In genomic region chr5:121081754-121082153, GRCm38 (mm10) we compare ENCODE assay signal across 17 mouse cellular contexts.
DNase-seq lines count a peak whose midpoint lies in the region; ATAC-seq and TF ChIP-seq lines count a peak whose summit lies in the region.
"Had no signal": no experiment of that assay in that cellular context is flagged by ENCODE, and none has a peak within 500 bp of the region (broad histone marks: within the 10 kb centered on the region; RNA-seq: fewer than 3 reads in every experiment).

No protein-coding gene starts in this region.

- H3K27ac ChIP-seq in forebrain, postnatal 0 days (ENCODE audit: low read depth, low read length), result no peak overlapping the region
- no peak overlapping the region for H3K27ac ChIP-seq in forebrain, embryonic 13.5 days
- no peak overlapping the region for H3K27ac ChIP-seq in liver, embryonic 14.5 days
- H3K27ac ChIP-seq in liver, embryonic 12.5 days, result no peak overlapping the region
- H3K27ac ChIP-seq in MEL (ENCODE audit: control insufficient read depth, low read depth, low read length), result no peak overlapping the region
- H3K27ac ChIP-seq in small intestine, adult 2 months (ENCODE audit: insufficient read depth, low read depth, low read length), result no peak overlapping the region
- H3K27ac ChIP-seq in forebrain, embryonic 14.5 days (ENCODE audit: low read depth, low read length), result no peak overlapping the region
- H3K27ac ChIP-seq: intestine, embryonic 15.5 days; limb, embryonic 10.5 days; neural tube, embryonic 13.5 days had no signal

- TF ChIP-seq RAD21 in MEL (IDR thresholded peaks at IDR 0.05; ENCODE audit: low read depth, low read length), result peak; percentile 28

- H3K27me3 ChIP-seq in forebrain, postnatal 0 days (ENCODE audit: insufficient read depth, low read length), result no peaks in the 10 kb centered on the region
- no peaks in the 10 kb centered on the region for H3K27me3 ChIP-seq in forebrain, embryonic 13.5 days
- H3K27me3 ChIP-seq in liver, embryonic 14.5 days (ENCODE audit: control insufficient read depth, insufficient read depth, low read length), result no peaks in the 10 kb centered on the region
- H3K27me3 ChIP-seq in liver, embryonic 12.5 days (replicated peaks), result no peaks in the 10 kb centered on the region
- no peaks in the 10 kb centered on the region for H3K27me3 ChIP-seq in MEL (ENCODE audit: control insufficient read depth in 1 of 2, insufficient read depth in 2 of 2, low read length in 2 of 2)
- no peaks in the 10 kb centered on the region for H3K27me3 ChIP-seq in small intestine, adult 2 months (ENCODE audit: control insufficient read depth, insufficient read depth, low read length)
- no peaks in the 10 kb centered on the region for H3K27me3 ChIP-seq in forebrain, embryonic 14.5 days (replicated peaks; ENCODE audit: control insufficient read depth, insufficient read depth, low read length)
- H3K27me3 ChIP-seq: intestine, embryonic 15.5 days; neural tube, embryonic 13.5 days had no signal

- no peak overlapping the region for H3K9ac ChIP-seq in forebrain, postnatal 0 days
- H3K9ac ChIP-seq in forebrain, embryonic 13.5 days, result no peak overlapping the region
- no peak overlapping the region for H3K9ac ChIP-seq in liver, embryonic 14.5 days (replicated peaks)
- no peak overlapping the region for H3K9ac ChIP-seq in liver, embryonic 12.5 days
- H3K9ac ChIP-seq in MEL (ENCODE audit: control insufficient read depth, low read depth, low read length, poor library complexity, severe bottlenecking), result no peak overlapping the region
- H3K9ac ChIP-seq in forebrain, embryonic 14.5 days (ENCODE audit: low read length), result no peak overlapping the region
- H3K9ac ChIP-seq: intestine, embryonic 15.5 days; neural tube, embryonic 13.5 days had no signal

- no peak for TF ChIP-seq POLR2A in MEL (IDR thresholded peaks at IDR 0.05; ENCODE audit: control insufficient read depth in 1 of 2, insufficient read depth in 1 of 2, low read depth in 1 of 2, low read length in 2 of 2, poor library complexity in 1 of 2)
- TF ChIP-seq POLR2A in small intestine, adult 2 months (IDR thresholded peaks at IDR 0.05; ENCODE audit: low read depth, low read length), result no peak

- H3K9me3 ChIP-seq in forebrain, postnatal 0 days (ENCODE audit: low read length), result no peaks in the 10 kb centered on the region
- H3K9me3 ChIP-seq in forebrain, embryonic 13.5 days (replicated peaks), result no peaks in the 10 kb centered on the region
- no peaks in the 10 kb centered on the region for H3K9me3 ChIP-seq in liver, embryonic 14.5 days (ENCODE audit: control insufficient read depth, low read length)
- H3K9me3 ChIP-seq in liver, embryonic 12.5 days (replicated peaks), result 0 out of 2 replicates have a peak, but pooled peaks cover 5% of the 10 kb centered on the region
- H3K9me3 ChIP-seq in MEL (replicated peaks; ENCODE audit: insufficient read depth, low read length), result no peaks in the 10 kb centered on the region
- no peaks in the 10 kb centered on the region for H3K9me3 ChIP-seq in forebrain, embryonic 14.5 days (replicated peaks; ENCODE audit: control insufficient read depth, low read length)
- H3K9me3 ChIP-seq: intestine, embryonic 15.5 days; limb, embryonic 10.5 days had no signal

- no peak for ATAC-seq in forebrain, postnatal 0 days
- ATAC-seq in forebrain, embryonic 13.5 days, result no peak
- ATAC-seq in liver, embryonic 14.5 days (ENCODE audit: insufficient read depth), result no peak
- ATAC-seq in liver, embryonic 12.5 days, result no peak
- no peak for ATAC-seq in forebrain, embryonic 14.5 days
- ATAC-seq: intestine, embryonic 15.5 days had no signal

- WGBS in forebrain, postnatal 0 days, result 83% methylated on average over 5 of the region's 5 CpGs
- 80% methylated on average over 5 of the region's 5 CpGs for WGBS in forebrain, embryonic 13.5 days
- WGBS in liver, embryonic 14.5 days (ENCODE audit: insufficient replicate concordance), result 59% methylated on average over 5 of the region's 5 CpGs
- WGBS in liver, embryonic 12.5 days (ENCODE audit: insufficient replicate concordance), result 63% methylated on average over 5 of the region's 5 CpGs
- WGBS in small intestine, adult 2 months, result 83% methylated on average over 5 of the region's 5 CpGs
- WGBS in forebrain, embryonic 14.5 days, result 81% methylated on average over 5 of the region's 5 CpGs

- H3K36me3 ChIP-seq in forebrain, postnatal 0 days (ENCODE audit: insufficient read depth), result no peaks in the 10 kb centered on the region
- no peaks in the 10 kb centered on the region for H3K36me3 ChIP-seq in forebrain, embryonic 13.5 days (ENCODE audit: poor library complexity, severe bottlenecking)
- H3K36me3 ChIP-seq in liver, embryonic 14.5 days (replicated peaks; ENCODE audit: control insufficient read depth, insufficient read depth, low read depth), result no peaks in the 10 kb centered on the region
- H3K36me3 ChIP-seq in liver, embryonic 12.5 days, result no peaks in the 10 kb centered on the region
- no peaks in the 10 kb centered on the region for H3K36me3 ChIP-seq in MEL (ENCODE audit: control insufficient read depth in 1 of 2, insufficient read depth in 2 of 2, low read length in 2 of 2)
- no peaks in the 10 kb centered on the region for H3K36me3 ChIP-seq in small intestine, adult 2 months (ENCODE audit: control insufficient read depth, insufficient read depth, low read length)
- H3K36me3 ChIP-seq in forebrain, embryonic 14.5 days (ENCODE audit: control insufficient read depth, insufficient read depth, low read length), result no peaks in the 10 kb centered on the region
- H3K36me3 ChIP-seq: intestine, embryonic 15.5 days; limb, embryonic 10.5 days; neural tube, embryonic 13.5 days had no signal

- no peaks in the 10 kb centered on the region for H3K4me1 ChIP-seq in forebrain, postnatal 0 days (ENCODE audit: insufficient read depth)
- 0 out of 2 replicates have a peak, but pooled peaks cover 4% of the 10 kb centered on the region for H3K4me1 ChIP-seq in forebrain, embryonic 13.5 days
- no peaks in the 10 kb centered on the region for H3K4me1 ChIP-seq in liver, embryonic 14.5 days (replicated peaks; ENCODE audit: control insufficient read depth in 2 of 2, insufficient read depth in 2 of 2, low read length in 1 of 2)
- H3K4me1 ChIP-seq in liver, embryonic 12.5 days, result no peaks in the 10 kb centered on the region
- no peaks in the 10 kb centered on the region for H3K4me1 ChIP-seq in MEL (ENCODE audit: control insufficient read depth in 1 of 2, insufficient read depth in 2 of 2, low read length in 2 of 2)
- no peaks in the 10 kb centered on the region for H3K4me1 ChIP-seq in small intestine, adult 2 months (ENCODE audit: control insufficient read depth, insufficient read depth, insufficient read length, low read length)
- H3K4me1 ChIP-seq in forebrain, embryonic 14.5 days (ENCODE audit: control insufficient read depth, insufficient read depth, low read length), result no peaks in the 10 kb centered on the region; the same call in 1 of the 2 replicates
- H3K4me1 ChIP-seq: intestine, embryonic 15.5 days; limb, embryonic 10.5 days had no signal

- no peak overlapping the region for H3K4me3 ChIP-seq in forebrain, postnatal 0 days (ENCODE audit: low read depth, low read length)
- H3K4me3 ChIP-seq in forebrain, embryonic 13.5 days, result no peak overlapping the region
- H3K4me3 ChIP-seq in liver, embryonic 14.5 days (ENCODE audit: insufficient read depth in 1 of 2, low read depth in 2 of 2, low read length in 2 of 2), result no peak overlapping the region
- H3K4me3 ChIP-seq in liver, embryonic 12.5 days, result no peak overlapping the region
- no peak overlapping the region for H3K4me3 ChIP-seq in MEL (ENCODE audit: control insufficient read depth in 1 of 2, insufficient read depth in 1 of 2, low read depth in 2 of 2, low read length in 2 of 2)
- no peak overlapping the region for H3K4me3 ChIP-seq in small intestine, adult 2 months (ENCODE audit: low read depth, low read length)
- H3K4me3 ChIP-seq in forebrain, embryonic 14.5 days (ENCODE audit: low read depth, low read length), result no peak overlapping the region
- H3K4me3 ChIP-seq: intestine, embryonic 15.5 days; limb, embryonic 10.5 days; neural tube, embryonic 13.5 days had no signal

- peak; percentile 25; the same call in 1 of the 2 replicates for TF ChIP-seq CTCF in forebrain, postnatal 0 days (IDR thresholded peaks at IDR 0.05; ENCODE audit: low read depth)
- peak; percentile 50 for TF ChIP-seq CTCF in liver, embryonic 14.5 days (IDR thresholded peaks at IDR 0.05; ENCODE audit: low read depth)
- peak; percentile 32 to 51 (median 44) for TF ChIP-seq CTCF in MEL (IDR thresholded peaks at IDR 0.05 in 2 of 3, conservative IDR thresholded peaks at IDR 0.05 in 1 of 3; ENCODE audit: control insufficient read depth in 1 of 3, insufficient read depth in 1 of 3, low read depth in 2 of 3, low read length in 3 of 3, poor library complexity in 1 of 3, severe bottlenecking in 1 of 3)
- TF ChIP-seq CTCF in small intestine, adult 2 months (IDR thresholded peaks at IDR 0.05; ENCODE audit: extremely low read depth, insufficient read length, insufficient replicate concordance, low read depth, low read length), result peak; percentile 22; the same call in 1 of the 2 replicates

- no peak for DNase-seq in forebrain, postnatal 0 days
- no peak for DNase-seq in liver, embryonic 14.5 days (ENCODE audit: low read depth in 3 of 3, low spot score in 3 of 3)
- peak; percentile 15 for DNase-seq in MEL (ENCODE audit: low read depth, low spot score)
- no peak for DNase-seq in lung, postnatal 14 days
- DNase-seq in forebrain, embryonic 14.5 days (ENCODE audit: low spot score), result no peak
- DNase-seq: cerebellum, adult 11 months; cerebellum, postnatal 36 days; gastrocnemius, postnatal 14 days; lung, postnatal 36 days; right cerebral cortex, postnatal 14 days; thymus, adult 2 months had no signal

- no peak for TF ChIP-seq EP300 in liver, embryonic 14.5 days (IDR thresholded peaks at IDR 0.05; ENCODE audit: low read depth)
- TF ChIP-seq EP300 in MEL (IDR thresholded peaks at IDR 0.05; ENCODE audit: low read depth in 1 of 2, low read length in 2 of 2), result no peak

- H3K4me2 ChIP-seq in forebrain, postnatal 0 days (ENCODE audit: low read depth), result no peak overlapping the region
- H3K4me2 ChIP-seq in forebrain, embryonic 13.5 days, result no peak overlapping the region
- no peak overlapping the region for H3K4me2 ChIP-seq in liver, embryonic 14.5 days (ENCODE audit: low read depth)
- H3K4me2 ChIP-seq in liver, embryonic 12.5 days, result no peak overlapping the region
- H3K4me2 ChIP-seq in forebrain, embryonic 14.5 days (ENCODE audit: low read length), result no peak overlapping the region
- H3K4me2 ChIP-seq: intestine, embryonic 15.5 days; neural tube, embryonic 13.5 days had no signal

- H3K79me2 ChIP-seq in MEL (ENCODE audit: control insufficient read depth, insufficient read depth, low read length, poor library complexity), result no peaks in the 10 kb centered on the region

TF ChIP-seq in MEL, 35 proteins besides CTCF, POLR2A, EP300 and RAD21:
- peak; percentile 27 for TF ChIP-seq SMC3 (IDR thresholded peaks at IDR 0.05; ENCODE audit: low read depth, low read length)
- TF ChIP-seq E2F4 (IDR thresholded peaks at IDR 0.05; ENCODE audit: borderline replicate concordance, low read depth, low read length), result no peak
